Mouse (Mus musculus): Measurements from ENCODE around the gene Zhx3. TPM values are rescaled to one million over a fixed set of nuclear protein-coding genes. Genes with fewer than 3 reads are reported as not detected.

The Zhx3 gene
- total RNA-seq, 2 experiments from 2014 or later, result 74.2 to 84.2 TPM

DNA sequence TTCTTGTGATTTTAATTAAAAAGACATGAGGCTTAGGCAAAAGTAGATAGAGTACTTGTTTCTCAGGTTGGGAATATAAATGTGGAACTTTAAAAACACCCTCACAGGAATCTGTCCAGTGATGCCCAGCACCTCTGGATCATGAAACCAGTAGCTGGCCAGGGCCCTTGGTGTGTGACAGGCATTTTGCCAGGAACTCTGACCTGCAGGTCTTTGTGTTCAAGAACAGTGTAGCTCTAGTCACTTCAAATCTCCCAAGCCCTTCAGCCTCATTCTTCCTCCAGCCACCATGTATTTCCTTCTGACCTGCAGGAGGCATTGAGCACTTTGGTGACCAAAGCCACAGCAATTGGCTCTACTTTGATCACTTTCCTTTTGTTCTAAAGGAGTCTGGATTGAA, 102.4 kb downstream of the Zhx3 start:
- intact Hi-C loops (cut with DNase I), result no loop called here
- no peak for DNase-seq (ENCODE audit: low spot score in 2 of 2)

DNA sequence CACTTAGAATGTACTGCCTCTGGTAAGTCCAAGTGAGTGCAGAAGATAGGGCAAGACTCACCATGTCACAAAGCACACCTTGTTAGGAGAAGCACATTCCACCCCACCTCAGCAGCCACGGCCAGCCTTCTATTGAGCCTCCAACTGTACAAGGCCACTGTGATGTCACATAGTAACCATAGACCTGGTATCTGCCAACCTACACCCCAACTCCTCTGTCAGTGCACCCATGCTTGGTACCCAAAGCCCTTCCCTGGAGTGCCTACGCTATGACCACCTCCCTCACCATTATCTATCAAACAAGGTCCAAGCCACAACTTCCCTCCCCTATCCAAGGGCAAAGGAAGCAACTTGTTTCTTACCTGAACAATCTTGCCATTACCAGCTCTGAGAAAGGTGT, 103.8 kb downstream of the Zhx3 start:
- no peak for DNase-seq (ENCODE audit: low spot score in 2 of 2)

DNA sequence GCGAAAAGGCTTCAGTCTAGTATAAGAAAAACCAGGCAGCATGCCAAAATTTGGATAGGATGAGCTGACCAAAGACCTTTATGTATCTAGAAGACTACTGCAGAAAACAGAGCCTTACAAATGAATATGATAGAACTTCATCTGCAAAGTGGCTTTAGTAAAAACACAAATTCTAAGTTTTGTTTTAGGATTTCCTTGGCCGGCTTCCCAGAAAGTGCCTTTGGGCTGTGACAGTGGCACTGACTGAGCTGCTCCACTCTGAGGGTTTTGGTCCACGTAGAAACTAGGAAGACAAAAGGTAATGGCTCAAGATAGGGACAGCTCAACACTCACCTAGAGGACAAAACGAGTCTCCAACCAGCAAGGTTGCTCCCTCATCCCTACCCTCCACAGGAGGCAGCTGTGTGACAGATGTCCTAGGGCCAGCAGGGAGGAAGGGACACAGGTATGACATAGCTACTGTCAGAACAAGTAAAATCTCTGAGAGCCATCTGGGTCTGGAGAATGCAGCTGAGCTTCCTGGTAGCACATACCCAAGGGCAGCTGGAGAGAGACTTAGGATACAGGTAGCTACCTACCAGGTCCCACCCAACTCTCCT, 104.6 kb downstream of the Zhx3 start:
- DNase-seq (ENCODE audit: low spot score in 2 of 2), result no peak
- intact Hi-C loops (cut with DNase I), result no loop called here

More for the DNA sequence above, 103.8 kb downstream of the Zhx3 start:
- intact Hi-C loops (cut with DNase I), result no loop called here

DNA sequence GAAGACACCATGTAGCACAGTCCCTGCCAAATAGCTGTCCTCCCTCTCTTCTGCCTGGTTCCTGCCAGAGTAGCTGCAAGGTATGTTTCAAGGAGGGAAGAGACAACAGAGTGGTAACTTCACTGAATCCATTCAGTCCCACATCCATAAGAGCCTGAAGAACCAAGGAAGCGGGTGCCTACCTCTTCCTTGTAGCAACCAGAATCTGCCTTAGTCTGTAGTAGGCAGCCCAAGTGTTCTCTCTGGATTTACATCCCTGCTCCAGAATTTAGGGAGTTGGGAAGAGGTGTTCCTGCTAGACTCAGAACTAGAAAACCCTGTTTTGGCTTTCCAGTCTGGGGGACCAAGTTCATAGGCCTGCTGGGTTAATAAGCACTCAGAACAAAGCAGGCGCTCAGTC, 105.6 kb downstream of the Zhx3 start:
- intact Hi-C loops (cut with DNase I), result no loop called here

DNA sequence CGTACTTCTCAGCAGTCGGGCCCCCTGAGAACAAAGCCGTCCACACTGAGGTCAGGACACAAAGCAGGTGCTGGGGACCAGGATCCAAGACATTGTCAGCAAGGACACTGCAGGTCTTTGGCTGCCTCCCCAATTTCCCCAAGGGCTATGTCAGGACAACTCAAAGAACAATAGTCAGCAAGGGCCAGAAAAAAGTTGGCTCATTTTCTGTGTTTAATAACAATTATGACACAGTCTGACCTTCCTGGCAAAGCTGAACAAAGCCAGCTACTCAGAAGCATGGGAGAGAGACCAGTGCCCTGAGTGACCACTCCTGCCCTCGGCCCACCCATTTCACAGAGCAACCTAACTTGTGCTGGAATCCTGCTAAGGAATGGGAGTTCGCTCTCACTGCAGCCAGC, 106.4 kb downstream of the Zhx3 start:
- intact Hi-C loops (cut with DNase I), result no loop called here
- no peak for DNase-seq (ENCODE audit: low spot score in 2 of 2)

More for the DNA sequence above, 105.6 kb downstream of the Zhx3 start:
- no peak for DNase-seq (ENCODE audit: low spot score in 2 of 2)

DNA sequence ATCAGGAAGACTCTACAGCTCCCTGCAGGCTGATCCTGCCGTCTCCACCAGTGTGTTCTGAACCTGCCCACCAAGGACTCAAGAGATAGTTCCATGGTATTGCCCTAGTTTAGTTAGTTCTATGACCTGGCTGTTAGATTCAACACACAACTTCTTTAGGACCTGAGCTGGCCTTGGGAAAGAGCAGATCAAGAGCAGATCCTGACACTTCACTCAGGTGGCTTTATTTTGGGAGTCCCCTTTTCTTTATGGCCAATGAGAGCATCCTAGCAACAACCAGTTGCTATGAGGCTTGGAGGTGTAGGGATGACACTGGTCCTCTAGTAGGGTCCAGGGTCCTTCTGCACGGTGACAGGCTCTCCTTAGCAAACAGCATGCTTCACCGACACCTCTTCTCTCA, 107.7 kb downstream of the Zhx3 start:
- intact Hi-C loops (cut with DNase I), result no loop called here
- DNase-seq (ENCODE audit: low spot score in 2 of 2), result no peak

DNA sequence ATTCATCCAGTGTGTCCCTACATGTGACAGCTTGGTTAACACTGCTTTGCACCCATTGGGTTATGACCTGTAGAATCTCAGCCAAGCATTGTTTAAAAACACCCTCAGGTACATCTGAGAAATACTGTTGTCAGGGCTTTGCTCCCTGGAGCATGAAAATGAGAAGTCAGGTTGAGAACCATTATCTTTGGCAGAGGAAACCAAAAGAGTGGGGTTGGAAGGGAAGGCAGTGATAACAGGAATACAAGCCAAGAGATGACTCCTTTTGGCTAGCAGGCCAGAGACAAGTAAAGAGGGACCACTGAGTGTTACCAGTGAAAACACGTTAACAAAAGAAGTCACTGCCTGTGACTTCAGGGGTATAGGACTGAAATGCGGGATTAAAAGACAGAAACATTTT, 108.4 kb downstream of the Zhx3 start:
- intact Hi-C loops (cut with DNase I), result no loop called here

DNA sequence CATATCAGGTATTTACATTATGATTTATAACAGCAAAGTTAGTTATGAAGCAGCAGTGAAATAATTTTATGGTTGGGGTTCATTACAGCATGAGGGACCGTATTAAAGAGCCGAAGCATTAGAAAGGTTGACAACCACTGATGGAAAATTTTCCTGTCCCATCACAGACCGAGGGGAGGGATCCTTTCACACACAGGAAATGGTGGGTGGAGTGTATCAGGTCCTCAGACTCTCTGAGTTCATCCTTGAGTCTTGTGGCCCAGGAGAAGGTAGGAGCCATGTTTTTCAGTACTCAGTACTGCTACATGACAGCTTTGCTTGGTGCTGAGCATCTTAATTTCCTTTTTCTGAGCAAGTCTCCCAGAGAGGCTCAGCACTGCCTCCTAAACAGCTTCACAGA, 109.0 kb downstream of the Zhx3 start:
- intact Hi-C loops (cut with DNase I), result no loop called here
- no peak for DNase-seq (ENCODE audit: low spot score in 2 of 2)

More for the DNA sequence above, 108.4 kb downstream of the Zhx3 start:
- DNase-seq (ENCODE audit: low spot score in 2 of 2), result no peak

DNA sequence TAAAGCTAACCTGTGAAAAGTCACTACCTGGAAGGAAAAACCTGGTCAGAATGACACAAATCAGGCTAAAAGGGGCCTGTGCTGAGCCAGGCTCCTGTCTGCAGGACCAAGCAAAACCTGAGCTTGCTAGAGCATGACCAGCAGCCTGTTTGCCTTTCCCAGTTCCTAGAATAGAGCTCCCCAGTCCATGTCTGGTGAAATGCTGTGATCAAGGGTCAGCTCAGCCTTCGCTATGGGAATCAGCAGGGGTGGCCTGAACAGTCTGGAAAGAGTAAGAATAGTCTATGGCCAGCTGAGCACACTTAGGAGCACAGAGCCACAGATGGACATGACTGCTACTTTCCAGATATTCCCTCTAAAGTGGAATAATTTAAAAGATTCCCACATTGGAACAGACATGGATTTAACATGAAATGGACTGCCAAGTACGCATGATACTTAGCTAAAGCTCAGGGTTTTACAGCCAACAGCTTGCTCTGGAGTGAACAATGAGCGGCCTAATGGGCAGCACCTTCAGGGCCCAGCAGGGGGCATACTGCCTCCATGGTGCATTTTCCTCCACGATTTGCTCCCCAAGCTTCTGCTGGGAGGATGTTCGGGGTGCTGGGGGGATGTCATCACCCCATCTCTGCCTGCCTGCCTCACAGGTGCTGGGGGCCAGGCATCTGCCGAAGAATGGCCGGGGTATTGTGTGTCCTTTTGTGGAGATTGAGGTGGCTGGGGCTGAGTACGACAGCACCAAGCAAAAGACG, 112.2 kb downstream of the Zhx3 start:
- intact Hi-C loops (cut with DNase I), result loop anchor here (2.0 kb wide), 1 partner anchor 126 kb away; no protein-coding TSS in a partner anchor

DNA sequence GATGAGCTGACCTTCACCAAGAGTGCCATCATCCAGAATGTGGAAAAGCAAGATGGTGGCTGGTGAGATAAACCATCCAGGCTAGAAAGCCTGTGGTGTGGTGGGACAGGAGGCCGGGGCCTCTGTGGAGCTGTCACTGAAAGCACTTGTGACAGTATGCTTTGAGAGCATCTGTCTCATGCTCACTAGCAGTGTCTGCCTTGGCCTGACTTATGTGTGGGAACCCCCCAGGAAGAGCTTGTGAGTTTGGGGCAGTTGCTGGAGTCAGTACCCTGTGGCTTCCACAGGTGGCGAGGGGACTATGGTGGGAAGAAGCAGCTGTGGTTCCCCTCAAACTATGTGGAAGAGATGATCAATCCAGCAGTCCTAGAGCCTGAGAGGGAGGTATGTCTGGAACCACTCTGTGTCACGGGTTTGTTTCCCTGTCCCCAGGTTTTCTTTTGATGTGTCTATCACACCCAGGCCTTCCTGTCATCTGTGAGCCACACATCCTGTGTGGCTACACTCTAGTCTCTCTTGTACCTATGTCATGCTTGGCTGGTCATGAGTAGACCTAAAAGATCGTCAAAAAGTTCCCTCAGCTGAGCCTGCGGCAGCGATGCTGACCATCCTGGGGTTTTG, 116.1 kb downstream of the Zhx3 start:
- intact Hi-C loops (cut with DNase I), result no loop called here
- no peak for DNase-seq (ENCODE audit: low spot score in 2 of 2)

More for the DNA sequence above, 112.2 kb downstream of the Zhx3 start:
- DNase-seq (ENCODE audit: low spot score in 2 of 2), result peak; percentile 66 to 69

DNA sequence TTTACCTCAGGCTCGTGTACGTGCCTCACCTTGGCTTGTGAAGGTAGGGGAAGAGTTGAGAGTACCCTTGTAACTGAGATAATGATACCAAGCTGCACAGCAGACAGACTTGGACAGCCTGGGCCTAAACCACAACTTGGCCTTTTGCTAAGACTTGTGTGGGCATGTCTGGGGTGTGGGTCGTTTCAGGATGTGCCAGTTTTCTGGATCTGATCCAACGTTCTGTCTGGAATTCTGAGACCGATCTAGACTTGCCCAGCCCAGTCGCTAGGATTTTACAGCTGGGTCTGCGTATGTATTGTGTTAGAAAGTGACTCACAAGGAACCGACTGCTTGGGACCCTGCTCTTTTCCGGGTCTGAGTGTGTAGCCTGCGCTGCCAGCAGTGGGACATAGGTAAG, 125.7 kb downstream of the Zhx3 start:
- intact Hi-C loops (cut with DNase I), result no loop called here
- DNase-seq (ENCODE audit: low spot score in 2 of 2), result no peak

DNA sequence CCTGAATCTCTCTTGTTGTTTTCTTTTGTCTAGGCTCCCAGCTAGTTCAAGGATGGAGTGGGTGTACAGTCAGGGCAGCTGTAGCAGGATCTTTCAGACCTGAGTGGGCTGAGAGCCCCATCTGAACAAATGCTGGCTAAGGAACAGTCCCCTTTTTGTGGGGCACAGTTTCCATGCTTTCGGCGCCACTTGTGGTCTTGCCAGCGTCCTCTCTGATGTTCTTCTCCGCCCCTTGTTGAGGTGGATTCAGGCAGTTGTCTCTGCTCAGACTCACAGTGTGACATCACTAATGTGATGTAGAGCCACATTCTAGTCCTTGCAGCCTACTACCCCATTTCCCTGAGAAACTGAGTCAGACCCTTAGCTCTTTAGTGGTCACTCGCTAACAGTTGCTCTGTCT, 126.2 kb downstream of the Zhx3 start:
- intact Hi-C loops (cut with DNase I), result no loop called here
- no peak for DNase-seq (ENCODE audit: low spot score in 2 of 2)

DNA sequence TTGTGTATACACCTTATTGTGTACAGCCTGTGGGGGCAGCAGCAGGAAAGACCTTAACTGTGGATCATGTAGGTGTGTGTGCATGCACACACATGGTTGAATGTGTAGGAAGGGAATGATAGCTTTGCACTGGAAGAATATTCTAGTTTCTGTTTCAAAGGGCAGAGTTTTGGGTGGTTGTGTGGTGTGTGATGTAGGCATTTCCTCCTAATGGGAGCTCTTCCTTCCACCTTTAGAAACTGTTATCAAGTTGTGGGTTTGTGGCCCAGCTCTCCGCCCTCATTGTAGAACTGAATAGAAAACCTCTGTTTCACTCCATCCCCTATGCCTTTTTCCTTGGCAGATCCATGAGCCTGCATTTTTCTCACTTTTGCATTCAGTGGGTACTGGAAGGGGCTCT, 127.3 kb downstream of the Zhx3 start:
- intact Hi-C loops (cut with DNase I), result no loop called here
- DNase-seq (ENCODE audit: low spot score in 2 of 2), result no peak

DNA sequence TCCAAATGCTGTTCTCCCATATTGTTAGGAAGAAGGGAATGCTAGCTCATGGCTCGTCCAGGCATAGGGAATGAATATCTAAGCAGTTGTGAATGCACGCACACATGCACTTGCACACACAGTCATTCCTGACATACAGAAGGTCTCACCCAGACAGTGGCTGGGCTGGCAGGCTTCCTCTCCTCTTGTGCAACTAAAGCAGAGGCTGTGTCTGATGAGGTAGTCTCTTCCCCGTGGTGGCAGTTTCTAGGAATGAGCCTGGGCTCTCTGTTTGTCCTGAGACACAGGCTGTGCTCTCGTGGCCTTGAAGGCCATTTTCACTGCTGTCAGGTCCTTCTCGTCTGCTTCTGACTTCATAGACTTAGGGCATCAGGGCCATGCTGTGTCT, 128.0 kb downstream of the Zhx3 start:
- intact Hi-C loops (cut with DNase I), result no loop called here
- no peak for DNase-seq (ENCODE audit: low spot score in 2 of 2)

DNA sequence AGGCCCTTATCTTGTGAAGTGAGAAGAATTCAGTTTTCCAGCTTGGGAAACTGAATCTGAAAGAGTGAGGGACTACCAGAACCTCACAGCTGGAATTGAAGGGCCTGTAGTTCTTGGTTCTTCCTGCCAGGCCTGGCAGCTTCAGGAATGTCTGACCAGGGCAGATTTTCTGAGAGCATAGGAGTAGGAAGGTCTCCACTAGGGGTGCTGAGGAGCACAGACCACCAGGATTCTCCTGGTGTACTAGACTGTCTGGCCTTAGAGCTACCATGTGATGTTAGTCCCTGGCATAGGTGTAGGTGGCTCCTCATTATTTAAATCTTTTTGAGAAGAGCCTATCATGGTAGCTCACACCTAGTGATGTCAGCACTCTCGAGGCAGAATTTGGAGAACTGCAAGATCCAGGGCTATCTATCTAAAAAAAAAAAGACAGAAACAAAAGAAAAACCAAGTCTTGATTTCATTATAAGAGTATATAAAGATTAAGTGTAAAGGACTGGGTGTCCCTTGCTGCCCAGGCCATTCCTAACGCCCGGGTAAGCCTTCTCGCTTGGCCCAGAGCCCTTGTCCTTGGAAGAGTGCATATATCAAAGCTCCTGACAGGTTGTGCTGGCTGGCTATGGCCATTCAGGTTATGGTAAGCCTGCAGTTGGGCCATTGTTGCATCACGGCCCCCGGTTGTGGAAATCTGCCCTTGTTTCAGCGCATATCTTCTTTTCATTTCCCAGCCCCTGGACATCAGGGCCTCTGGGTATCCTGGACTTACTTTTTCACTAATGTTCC, 128.6 kb downstream of the Zhx3 start:
- DNase-seq (ENCODE audit: low spot score in 2 of 2), result peak; percentile 49 to 62
- intact Hi-C loops (cut with DNase I), result no loop called here

DNA sequence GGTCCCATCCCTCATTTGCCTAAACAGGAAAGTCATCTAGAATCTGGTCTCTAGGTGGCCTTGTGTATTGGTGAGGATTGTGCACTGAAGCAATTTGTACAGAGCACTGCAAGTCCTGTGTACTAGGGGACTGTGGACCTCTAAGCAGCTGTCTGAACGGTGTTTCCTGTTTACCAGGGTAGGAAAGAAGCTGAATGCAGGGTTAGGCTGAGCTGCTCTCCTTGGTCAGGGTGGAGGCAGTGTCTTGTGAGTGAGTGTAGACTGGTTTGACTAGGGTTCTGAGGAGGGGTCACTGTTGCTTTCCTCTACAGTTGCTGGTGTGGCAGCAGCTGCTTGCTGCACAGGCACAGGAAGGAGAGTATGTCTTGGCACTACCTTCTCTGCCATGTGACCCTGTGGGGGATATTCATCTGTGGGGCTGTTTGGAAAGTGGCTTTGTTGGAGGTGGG, 130.6 kb downstream of the Zhx3 start:
- intact Hi-C loops (cut with DNase I), result no loop called here
- DNase-seq (ENCODE audit: low spot score in 2 of 2), result no peak

DNA sequence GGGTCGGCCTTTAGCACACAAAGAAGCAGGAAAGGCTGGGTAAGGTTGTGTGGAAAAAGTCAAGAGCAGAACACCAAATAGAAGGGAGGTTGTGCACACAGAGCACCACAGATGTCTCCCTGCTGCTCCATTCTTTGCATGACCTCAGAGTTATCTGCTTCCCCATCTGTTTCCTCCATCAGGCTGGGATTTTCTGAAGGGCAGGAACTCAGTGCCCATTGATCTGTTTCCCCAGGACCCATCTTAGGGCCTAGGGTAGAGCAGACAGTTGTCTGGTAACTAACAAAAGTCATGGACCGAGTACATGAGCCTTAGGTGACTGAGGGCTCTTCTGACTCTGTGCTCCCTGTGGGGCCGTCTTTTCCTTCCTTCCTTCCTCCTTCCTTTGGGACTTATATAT, 131.2 kb downstream of the Zhx3 start:
- no peak for DNase-seq (ENCODE audit: low spot score in 2 of 2)
- intact Hi-C loops (cut with DNase I), result no loop called here

DNA sequence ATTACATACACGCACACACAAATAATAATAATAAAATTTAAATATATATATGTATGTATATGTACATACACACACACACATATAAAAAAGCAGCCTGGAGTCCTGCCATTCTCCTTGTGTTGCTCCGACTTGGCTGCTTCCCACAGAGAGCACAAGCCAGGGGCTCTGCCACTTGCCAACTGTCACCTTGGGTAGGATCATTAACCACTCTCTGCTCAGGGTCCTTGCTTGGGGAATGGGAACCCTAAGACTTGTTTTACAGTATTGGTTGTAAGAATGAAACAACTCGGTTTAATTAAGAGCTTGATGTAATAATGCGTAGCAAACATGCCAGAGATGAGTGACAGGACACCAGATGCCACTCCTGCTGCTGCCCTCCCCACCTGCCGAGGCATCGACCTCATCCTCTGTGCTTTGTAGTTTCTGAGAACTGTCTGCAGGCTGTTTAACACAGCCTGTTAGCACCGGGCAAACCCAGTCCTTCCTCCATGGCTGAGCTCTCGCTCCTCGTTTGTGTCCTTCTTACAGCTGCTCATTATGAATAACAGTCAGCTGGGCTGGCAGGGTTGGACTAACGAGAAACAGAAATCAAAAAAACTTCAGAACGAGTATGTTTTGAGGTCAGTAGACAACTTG, 132.2 kb downstream of the Zhx3 start:
- intact Hi-C loops (cut with DNase I), result no loop called here
- DNase-seq (ENCODE audit: low spot score in 2 of 2), result no peak

DNA sequence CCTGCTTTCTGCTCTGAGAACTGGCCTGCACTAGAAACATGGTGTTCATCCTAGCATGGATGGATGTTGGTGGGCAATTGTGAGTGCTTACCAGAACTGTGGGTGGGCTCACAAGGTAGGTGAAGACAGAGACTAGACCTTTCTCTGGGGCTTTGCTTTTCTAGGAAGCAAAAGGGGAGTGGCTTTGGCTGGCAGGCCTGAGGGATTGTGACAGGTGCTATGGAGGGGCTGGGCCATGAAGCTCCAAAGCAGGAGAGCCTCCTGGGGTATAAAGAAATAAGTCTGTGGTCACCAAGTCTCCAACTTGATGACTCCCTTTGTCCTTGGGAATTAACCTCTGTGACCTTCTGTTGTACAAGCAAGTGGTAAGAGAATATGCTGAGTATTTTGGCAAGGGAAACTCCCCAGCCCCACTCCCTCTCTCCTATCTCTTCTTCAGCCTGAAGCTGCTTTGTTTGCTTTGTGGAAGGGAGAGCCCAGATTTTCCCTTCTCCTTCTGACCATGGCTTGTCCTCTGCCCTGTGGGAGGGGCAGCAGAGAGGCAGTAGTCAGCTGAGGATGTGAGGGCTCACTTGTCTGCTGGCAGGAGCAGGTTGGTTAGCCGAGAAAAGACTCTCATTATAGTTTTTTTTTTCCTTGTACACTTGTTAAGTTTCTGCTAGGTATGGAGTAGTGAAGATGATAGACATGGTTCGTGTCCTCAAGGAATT, 133.0 kb downstream of the Zhx3 start:
- intact Hi-C loops (cut with DNase I), result no loop called here
- no peak for DNase-seq (ENCODE audit: low spot score in 2 of 2)
